Comparison of ENCODE assay signal across 22 mouse cellular contexts in genomic region chr11:18954852-18955251, GRCm38 (mm10).
DNase-seq lines count a peak whose midpoint lies in the region; ATAC-seq and TF ChIP-seq lines count a peak whose summit lies in the region.
"Had no signal": no experiment of that assay in that cellular context is flagged by ENCODE, and none has a peak within 500 bp of the region (broad histone marks: within the 10 kb centered on the region; RNA-seq: fewer than 3 reads in every experiment).

No protein-coding gene starts in this region.

- no peak overlapping the region; the same call in 1 of the 2 replicates for H3K27ac ChIP-seq in forebrain, embryonic 12.5 days
- H3K27ac ChIP-seq in forebrain, embryonic 13.5 days: no peak overlapping the region
- 0 out of 2 replicates have a peak overlapping the region, but pooled peaks have one; percentile 9 for H3K27ac ChIP-seq in midbrain, embryonic 10.5 days (replicated peaks)
- H3K27ac ChIP-seq in midbrain, postnatal 0 days (ENCODE audit: low read depth, low read length): no peak overlapping the region
- no peak overlapping the region for H3K27ac ChIP-seq in hindbrain, embryonic 11.5 days (ENCODE audit: low read depth, low read length)
- H3K27ac ChIP-seq: embryonic facial prominence, embryonic 15.5 days; gastrocnemius, adult 2 months; hindbrain, embryonic 13.5 days; hindbrain, postnatal 0 days had no signal

- 49% methylated on average over 2 of the region's 2 CpGs for WGBS in forebrain, embryonic 12.5 days
- 46% methylated on average over 2 of the region's 2 CpGs for WGBS in forebrain, embryonic 13.5 days
- WGBS in midbrain, embryonic 10.5 days: 69% methylated on average over 2 of the region's 2 CpGs
- WGBS in midbrain, postnatal 0 days: 58% methylated on average over 2 of the region's 2 CpGs
- WGBS in hindbrain, embryonic 11.5 days: 96% methylated on average over 2 of the region's 2 CpGs

- peaks cover 13% of the 10 kb centered on the region for H3K27me3 ChIP-seq in forebrain, embryonic 12.5 days
- H3K27me3 ChIP-seq in forebrain, embryonic 13.5 days: no peaks in the 10 kb centered on the region
- no peaks in the 10 kb centered on the region for H3K27me3 ChIP-seq in midbrain, embryonic 10.5 days (ENCODE audit: low read depth, poor library complexity, severe bottlenecking)
- no peaks in the 10 kb centered on the region for H3K27me3 ChIP-seq in midbrain, postnatal 0 days (ENCODE audit: insufficient read depth, low read length)
- no peaks in the 10 kb centered on the region for H3K27me3 ChIP-seq in hindbrain, embryonic 11.5 days (ENCODE audit: control insufficient read depth, insufficient read depth, low read length)
- H3K27me3 ChIP-seq: CH12.LX; embryonic facial prominence, embryonic 15.5 days; hindbrain, embryonic 13.5 days had no signal

- no peak overlapping the region for H3K9ac ChIP-seq in forebrain, embryonic 12.5 days
- H3K9ac ChIP-seq in forebrain, embryonic 13.5 days: no peak overlapping the region
- no peak overlapping the region for H3K9ac ChIP-seq in midbrain, postnatal 0 days (replicated peaks; ENCODE audit: low read length, poor library complexity, severe bottlenecking)
- H3K9ac ChIP-seq in hindbrain, embryonic 11.5 days (ENCODE audit: low read depth, low read length): no peak overlapping the region
- H3K9ac ChIP-seq: embryonic facial prominence, embryonic 15.5 days; hindbrain, embryonic 13.5 days had no signal

- H3K4me2 ChIP-seq in forebrain, embryonic 12.5 days: no peak overlapping the region
- H3K4me2 ChIP-seq in forebrain, embryonic 13.5 days: no peak overlapping the region
- H3K4me2 ChIP-seq in midbrain, postnatal 0 days (ENCODE audit: low read depth, low read length, poor library complexity, severe bottlenecking): no peak overlapping the region
- no peak overlapping the region for H3K4me2 ChIP-seq in hindbrain, embryonic 11.5 days (replicated peaks; ENCODE audit: low read depth, low read length)
- H3K4me2 ChIP-seq: embryonic facial prominence, embryonic 15.5 days; hindbrain, embryonic 13.5 days had no signal

- H3K9me3 ChIP-seq in forebrain, embryonic 12.5 days: no peaks in the 10 kb centered on the region
- H3K9me3 ChIP-seq in forebrain, embryonic 13.5 days (replicated peaks): no peaks in the 10 kb centered on the region
- no peaks in the 10 kb centered on the region for H3K9me3 ChIP-seq in midbrain, embryonic 10.5 days (replicated peaks)
- H3K9me3 ChIP-seq in midbrain, postnatal 0 days (ENCODE audit: low read length): no peaks in the 10 kb centered on the region
- no peaks in the 10 kb centered on the region for H3K9me3 ChIP-seq in hindbrain, embryonic 11.5 days (ENCODE audit: control insufficient read depth, low read length)
- H3K9me3 ChIP-seq: embryonic facial prominence, embryonic 15.5 days; hindbrain, embryonic 13.5 days had no signal

- H3K4me3 ChIP-seq in forebrain, embryonic 12.5 days (replicated peaks): no peak overlapping the region
- H3K4me3 ChIP-seq in forebrain, embryonic 13.5 days: no peak overlapping the region
- H3K4me3 ChIP-seq in midbrain, embryonic 10.5 days: no peak overlapping the region
- no peak overlapping the region for H3K4me3 ChIP-seq in midbrain, postnatal 0 days (ENCODE audit: low read depth, low read length)
- H3K4me3 ChIP-seq in hindbrain, embryonic 11.5 days (ENCODE audit: low read depth, low read length): no peak overlapping the region
- H3K4me3 ChIP-seq: embryonic facial prominence, embryonic 15.5 days; erythroblast, embryonic 14.5 days; gastrocnemius, adult 2 months; hindbrain, embryonic 13.5 days had no signal

- no peaks in the 10 kb centered on the region for H3K36me3 ChIP-seq in forebrain, embryonic 12.5 days (replicated peaks)
- no peaks in the 10 kb centered on the region for H3K36me3 ChIP-seq in forebrain, embryonic 13.5 days (ENCODE audit: poor library complexity, severe bottlenecking)
- H3K36me3 ChIP-seq in midbrain, embryonic 10.5 days: no peaks in the 10 kb centered on the region
- H3K36me3 ChIP-seq in midbrain, postnatal 0 days (ENCODE audit: insufficient read depth, low read length): no peaks in the 10 kb centered on the region
- H3K36me3 ChIP-seq in hindbrain, embryonic 11.5 days (ENCODE audit: control insufficient read depth, insufficient read depth, low read length): no peaks in the 10 kb centered on the region; the same call in 1 of the 2 replicates
- H3K36me3 ChIP-seq: embryonic facial prominence, embryonic 15.5 days had no signal

- peaks cover 24% of the 10 kb centered on the region for H3K4me1 ChIP-seq in forebrain, embryonic 12.5 days
- H3K4me1 ChIP-seq in forebrain, embryonic 13.5 days: peaks cover 27% of the 10 kb centered on the region
- H3K4me1 ChIP-seq in midbrain, embryonic 10.5 days: peaks cover 37% of the 10 kb centered on the region
- H3K4me1 ChIP-seq in midbrain, postnatal 0 days (ENCODE audit: insufficient read depth, low read length): peaks cover 2% of the 10 kb centered on the region; the same call in 1 of the 2 replicates
- H3K4me1 ChIP-seq in hindbrain, embryonic 11.5 days (replicated peaks; ENCODE audit: control insufficient read depth, insufficient read depth, low read length): no peaks in the 10 kb centered on the region

- peak; percentile 64; the same call in 1 of the 2 replicates for ATAC-seq in forebrain, embryonic 12.5 days (ENCODE audit: low FRiP score)
- no peak for ATAC-seq in forebrain, embryonic 13.5 days
- no peak for ATAC-seq in midbrain, postnatal 0 days (ENCODE audit: low FRiP score)
- ATAC-seq in hindbrain, embryonic 11.5 days (ENCODE audit: low FRiP score): no peak
- ATAC-seq: hindbrain, postnatal 0 days had no signal

- DNase-seq in midbrain, embryonic 10.5 days (ENCODE audit: low spot score): no peak
- no peak for DNase-seq in midbrain, postnatal 0 days (ENCODE audit: low spot score)
- peak; percentile 43 for DNase-seq in retina, postnatal 1 day
- DNase-seq in retina, embryonic 14.5 days (ENCODE audit: low spot score): no peak
- no peak for DNase-seq in hindbrain, embryonic 11.5 days (ENCODE audit: low spot score)
- DNase-seq: adrenal gland, adult 2 months; adrenal gland, postnatal 25 days; cerebellum, adult 11 months; cerebellum, adult 8-10 months; cerebellum, postnatal 14 days; embryo, embryonic 11 days; gastrocnemius, adult 2 months; gastrocnemius, postnatal 25 days; heart, postnatal 36 days; kidney, adult 11 months had no signal

- no peak for TF ChIP-seq CTCF in midbrain, postnatal 0 days (IDR thresholded peaks at IDR 0.05)
